Mouse (Mus musculus) left cerebral cortex, adult 18-20 months (tissue): ENCODE measurements around the gene Gclm. TPM values are rescaled to one million over a fixed set of nuclear protein-coding genes. Genes with fewer than 3 reads are reported as not detected.

Source experiments
- microRNA-seq, 2 experiments: library from miRNA; unstranded; fragments of <30 nt; microRNA quantifications; one replicate each; pipeline ENCODE4 v1.2.0; 2021
- total RNA-seq, 2 experiments: library from RNA; stranded (reverse); gene quantifications; 2 replicates each; pipeline ENCODE4 v1.2.3; 2021

Gene Gclm
- total RNA-seq, 2 experiments from 2014 or later: 61.1 to 70.6 TPM

Small RNAs within 50 kb of the gene (microRNA-seq; reads per million reads assigned to microRNA genes)
- gene Gm22903 (0 reads per million in 2 experiments), gene Mir760 (1,163 to 1,440 reads per million in 2 experiments)

Other genes with a start within 250 kb of the Gclm start
- gene Abca4, start 201.1 kb upstream of the Gclm start, total RNA-seq: 1 to 10 TPM; 2.0 to 2.1 TPM
- gene Dnttip2, start 28.8 kb downstream of the Gclm start, total RNA-seq: 10 to 100 TPM; 30.1 to 32.1 TPM
- gene Bcar3, start 48.6 kb downstream of the Gclm start, total RNA-seq: 10 to 100 TPM; 13.2 to 18.8 TPM